Mouse (Mus musculus) heart, adult 2 months (tissue): Measurements from ENCODE around the gene Sap30l.

Source experiments
- CTCF ChIP-seq: fragments of 200-600 bp; IDR thresholded peaks from 2 replicates; pipeline ENCODE4 v1.8.1; 2022; ENCODE audit warnings: antibody characterized with exemption, mild to moderate bottlenecking, moderate library complexity
- POLR2A ChIP-seq: fragments of 200-500 bp; IDR thresholded peaks from 2 replicates; pipeline ENCODE4 v1.6.1; 2011; ENCODE audit warnings: mild to moderate bottlenecking, low read depth, low read length, control low read depth; ENCODE audit not compliant: insufficient read depth

DNA sequence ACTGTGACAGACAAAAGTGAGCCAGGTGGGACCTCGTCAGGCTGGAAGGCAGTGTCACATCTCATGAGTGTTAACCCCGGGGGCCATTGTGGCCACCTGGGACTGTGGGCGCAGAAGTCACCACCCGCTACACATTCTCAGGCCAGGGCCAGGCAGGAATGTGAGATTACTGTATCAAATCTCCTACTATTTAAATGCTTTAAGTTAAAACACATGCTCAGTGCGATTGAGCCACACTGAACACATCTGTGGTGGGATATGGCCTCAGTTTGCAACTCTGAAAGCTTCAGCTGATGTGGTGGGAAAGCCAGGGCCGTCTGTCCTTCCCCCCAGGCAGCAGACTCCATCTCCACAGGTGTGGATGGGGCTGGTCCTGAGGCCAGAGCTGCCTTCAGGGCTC is 52.1 kb downstream of the Sap30l start:
- TF ChIP-seq CTCF (no peak), POLR2A (no peak)
